Mouse (Mus musculus) layer of hippocampus, postnatal 10 days (tissue): ENCODE data around the gene 1700042G07Rik. TPM values are rescaled to one million over a fixed set of nuclear protein-coding genes. Genes with fewer than 3 reads are reported as not detected.

Experiments
- DNase-seq, 2 experiments: peaks; one replicate each; pipeline ENCODE4 v3.0.0; 2021; ENCODE audit warnings: low spot score in 2 of 2
- long read RNA-seq: library from polyadenylated mRNA; stranded (forward); transcript quantifications from one replicate; pipeline ENCODE4 v2.0.0, GENCODE M21; 2023
- total RNA-seq, 2 experiments: library from RNA; stranded (reverse); gene quantifications; 2 replicates each; pipeline ENCODE4 v1.2.3; 2021

1700042G07Rik gene
- not detected for total RNA-seq
- long read RNA-seq: 0 reads

DNA sequence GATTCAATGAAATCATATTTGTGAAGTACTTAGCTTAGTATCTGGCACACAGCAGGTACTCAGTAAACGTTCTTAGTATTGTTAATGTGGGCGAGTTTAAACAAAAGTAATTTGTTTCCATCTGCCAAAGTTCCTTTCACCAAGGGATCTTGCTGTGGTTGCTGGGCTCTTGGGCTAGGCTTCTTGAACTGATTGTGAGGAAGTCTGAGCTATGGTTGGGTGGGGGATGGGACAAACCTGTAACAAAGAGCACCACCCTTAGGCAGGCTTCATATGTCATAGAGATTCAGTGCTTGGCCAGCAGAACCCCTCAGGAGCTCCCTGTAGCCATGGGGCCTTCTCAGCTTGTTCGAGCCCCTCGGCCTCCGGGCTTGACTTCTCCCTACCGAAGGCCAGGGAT, at the start of gene 1700042G07Rik, which contains the start of gene Gm49337:
Gene 1700042G07Rik, plus strand, starts transcription at position 301 of the 400 bp plus-strand sequence.
Gene Gm49337, plus strand, starts transcription at position 313 of the 400 bp plus-strand sequence.
- DNase-seq: no peak

DNA sequence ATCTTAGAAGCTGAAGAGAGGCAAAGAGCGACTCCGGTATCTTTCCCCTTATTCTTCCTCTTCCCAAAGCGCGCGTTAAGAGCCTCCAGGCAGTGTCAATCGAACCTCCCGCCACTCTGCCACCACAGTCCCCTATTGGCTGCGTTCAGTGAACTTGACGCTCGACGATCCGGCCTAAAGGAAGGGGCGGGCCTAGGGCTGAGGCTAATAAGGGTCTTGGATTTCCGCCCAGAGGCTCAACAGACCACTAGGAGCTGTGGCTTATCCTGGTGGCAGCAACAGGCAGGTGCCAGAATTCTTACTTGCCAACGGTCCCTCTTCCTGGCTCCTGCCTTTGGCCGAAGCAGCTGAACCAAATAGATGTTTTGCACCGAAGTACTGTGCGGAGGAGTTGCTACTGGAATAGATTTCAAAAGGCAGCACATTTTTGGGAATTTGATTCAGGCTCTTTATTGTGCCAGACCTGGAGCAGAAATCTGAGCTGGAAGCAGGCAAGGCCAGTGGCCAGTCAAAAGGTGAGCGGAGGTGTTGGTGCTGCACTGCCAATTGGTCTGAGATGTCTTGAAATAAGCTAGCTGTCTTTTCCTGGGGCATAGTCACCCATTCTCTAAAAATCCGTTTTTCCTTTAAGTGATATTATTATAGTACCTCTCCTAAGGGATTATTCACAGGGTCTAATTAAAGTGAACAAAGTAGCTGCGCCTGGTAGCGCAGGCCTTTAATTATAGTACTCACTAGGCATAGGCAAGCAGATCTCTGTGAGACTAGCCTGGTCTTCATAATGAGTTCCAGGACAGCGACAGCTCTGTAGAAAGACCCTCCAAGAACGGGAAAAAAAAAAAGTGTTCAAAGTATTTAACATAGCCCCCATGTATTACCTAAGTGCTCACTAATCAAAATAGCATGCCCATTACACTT, 49.3 kb upstream of the 1700042G07Rik start, which contains the start of the genes Rad54l and Pomgnt1:
Gene Rad54l, minus strand, starts transcription at position 89 of the 918 bp plus-strand sequence.
Gene Pomgnt1, plus strand, starts transcription at position 239 of the 918 bp plus-strand sequence.
- peak; percentile 65 to 80 for DNase-seq

DNA sequence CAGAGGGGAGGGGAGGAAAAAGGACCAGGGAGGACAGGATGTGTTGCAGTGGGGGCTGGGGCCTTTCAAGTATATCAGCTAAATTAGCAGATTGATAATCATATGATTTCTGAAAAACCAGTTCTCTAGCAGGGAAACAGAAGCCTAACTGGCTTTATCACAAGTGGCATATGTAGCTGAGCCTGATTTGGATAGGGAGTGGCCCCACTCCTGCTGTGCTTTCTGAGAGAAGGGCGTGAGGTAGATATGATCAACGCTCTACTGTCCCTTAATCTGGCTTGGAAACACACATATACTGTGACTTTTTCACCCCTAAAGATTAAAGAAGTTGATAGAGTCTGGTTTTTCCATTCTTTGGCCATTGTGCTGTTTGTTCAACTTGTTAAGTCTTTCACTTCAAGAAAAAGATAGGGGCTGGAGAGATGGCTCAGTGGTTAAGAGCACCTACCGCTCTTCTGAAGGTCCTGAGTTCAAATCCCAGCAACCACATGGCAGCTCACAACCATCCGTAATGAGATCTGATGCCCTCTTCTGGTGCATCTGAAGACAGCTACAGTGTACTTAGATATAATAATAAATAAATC, 47.3 kb upstream of the 1700042G07Rik start:
- no peak for DNase-seq

DNA sequence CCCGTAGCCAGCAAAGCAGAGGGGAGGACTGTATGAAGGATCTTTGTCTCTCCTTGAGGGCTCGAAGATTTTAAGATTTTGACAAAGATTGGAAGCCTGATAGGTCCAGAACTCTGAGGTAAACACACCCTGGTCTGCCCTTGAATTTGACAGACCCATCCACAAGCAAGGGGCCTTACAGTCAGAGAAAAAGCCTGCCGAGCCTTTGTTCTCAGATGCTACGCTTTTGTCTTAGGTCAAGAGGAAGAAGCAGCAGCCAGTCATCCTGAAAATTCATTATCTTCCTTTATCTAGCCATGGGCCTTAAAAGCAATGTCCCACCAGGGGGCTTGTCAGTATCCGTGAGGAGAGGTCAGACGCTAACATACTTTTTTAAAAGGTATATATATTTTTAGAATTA, 45.2 kb upstream of the 1700042G07Rik start:
- DNase-seq: no peak

DNA sequence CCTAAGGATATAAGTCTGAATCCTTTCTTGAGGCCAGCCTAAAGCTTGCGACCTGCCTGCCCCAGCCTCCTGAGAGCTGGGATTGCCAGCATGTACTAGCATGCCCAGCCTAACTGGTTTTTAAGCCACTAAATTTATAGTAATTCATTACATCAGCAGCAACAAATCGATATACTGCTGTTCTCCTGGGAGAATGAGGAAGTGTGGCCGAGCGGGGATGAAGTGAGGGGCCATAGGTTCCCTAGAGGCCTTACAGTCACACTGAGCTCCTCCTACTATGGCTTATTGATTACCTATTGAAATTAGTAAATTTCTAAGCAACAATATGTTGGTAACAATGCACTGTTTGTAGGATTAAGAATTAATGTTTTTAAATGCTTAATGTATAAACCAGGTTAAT, 40.0 kb upstream of the 1700042G07Rik start:
- no peak for DNase-seq

DNA sequence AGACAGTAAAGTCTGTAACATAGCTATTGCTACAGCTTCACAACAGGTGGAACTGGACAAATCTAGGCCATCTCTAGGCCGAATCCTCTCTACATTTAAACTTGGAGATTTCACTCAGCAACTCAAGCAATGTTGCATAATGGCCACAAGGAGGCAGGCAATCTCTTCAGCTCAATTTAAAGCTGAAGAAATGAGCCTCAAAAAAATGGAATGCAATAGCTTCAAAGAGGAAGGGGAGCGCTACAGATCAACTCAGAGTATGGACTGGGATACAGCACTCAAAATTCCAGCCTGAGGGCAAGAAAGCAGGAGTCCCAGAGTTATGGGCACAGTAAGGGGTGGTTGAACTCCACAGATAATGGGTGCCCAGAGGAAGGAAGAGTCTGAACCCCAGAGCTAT, 38.2 kb upstream of the 1700042G07Rik start:
- no peak for DNase-seq

DNA sequence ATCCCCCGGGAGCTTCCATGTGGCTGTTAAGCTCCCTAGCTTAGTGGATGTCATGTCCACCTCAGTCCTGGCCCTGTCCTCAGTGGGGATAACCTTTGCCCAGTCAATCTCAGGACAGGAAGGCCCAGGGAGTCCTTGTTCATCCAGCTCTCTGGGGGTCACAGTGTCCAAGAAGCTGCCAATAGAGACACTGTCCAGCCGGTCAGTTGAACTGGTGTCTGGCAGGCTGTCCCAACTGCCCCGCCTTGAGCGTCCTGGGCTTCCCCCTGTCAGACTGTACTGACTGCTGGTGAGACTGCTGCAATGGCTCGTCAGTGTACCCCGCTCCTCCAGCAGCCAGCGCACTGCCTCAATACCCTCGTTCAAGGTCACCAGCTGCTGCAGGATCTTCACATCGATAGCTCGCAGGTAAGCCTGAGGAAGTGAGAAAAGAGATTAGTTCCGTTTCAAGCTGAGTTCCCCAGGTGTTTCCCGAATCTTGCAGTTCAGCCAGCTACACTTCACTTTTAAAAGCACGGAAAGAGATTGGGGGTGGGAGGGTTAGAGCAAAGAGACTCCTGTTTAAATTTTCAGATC, 35.7 kb upstream of the 1700042G07Rik start:
- DNase-seq: no peak

DNA sequence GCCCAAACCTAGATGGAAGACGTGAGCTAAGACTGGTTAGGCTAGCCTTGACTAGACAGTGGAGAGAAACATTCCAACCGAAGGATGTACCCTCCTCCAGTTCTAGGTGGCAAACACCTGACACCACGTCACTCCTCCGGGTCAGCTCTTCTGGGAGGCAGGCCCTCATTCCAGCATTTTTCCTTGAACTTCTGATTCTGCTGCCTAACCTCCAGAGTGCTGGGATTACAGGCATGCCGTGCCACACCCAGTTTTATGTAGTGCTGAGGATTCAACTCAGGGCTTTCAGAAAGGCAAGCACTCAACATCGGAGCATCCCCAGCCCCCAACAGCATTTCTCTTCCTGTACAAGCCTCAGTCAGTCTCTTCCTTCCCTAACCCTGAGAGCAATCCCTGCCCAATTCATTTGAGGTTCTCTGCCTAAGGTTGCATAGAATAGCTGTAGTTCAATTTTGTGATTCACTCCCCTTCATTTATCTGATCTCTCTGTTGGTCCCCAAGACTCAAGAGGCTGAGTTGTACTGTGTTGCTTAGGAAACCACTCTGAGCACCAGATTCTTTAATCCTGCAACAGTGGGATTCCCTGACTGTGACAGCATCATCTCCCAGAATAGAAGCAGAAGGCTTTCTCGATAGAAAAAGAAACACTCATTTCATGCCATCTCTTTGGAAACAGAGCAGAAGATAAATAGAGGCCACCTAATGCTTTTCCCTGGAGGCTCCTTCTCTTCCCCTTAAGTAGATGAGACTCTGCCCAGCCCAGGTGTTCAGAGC, 32.2 kb upstream of the 1700042G07Rik start:
- DNase-seq: no peak

DNA sequence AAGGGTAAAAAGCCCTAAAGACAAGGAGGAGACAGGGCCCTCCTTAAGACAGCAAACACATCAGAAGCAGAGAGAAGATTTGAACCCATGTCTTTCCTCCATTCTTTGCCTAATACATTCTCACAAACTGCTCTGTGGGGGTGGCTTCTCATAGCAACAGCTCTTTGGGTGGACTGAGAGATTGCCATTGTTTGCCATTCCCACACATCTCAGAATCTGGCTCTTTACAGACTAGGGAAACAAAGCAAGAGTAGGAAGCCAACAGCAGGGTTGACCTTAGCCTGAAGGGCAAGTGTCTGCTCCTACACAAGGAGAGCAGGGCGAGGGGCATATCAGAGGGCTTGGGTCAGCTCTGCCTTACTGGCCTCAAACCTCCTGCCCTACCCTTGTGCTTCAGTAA, 31.4 kb upstream of the 1700042G07Rik start:
- no peak for DNase-seq

DNA sequence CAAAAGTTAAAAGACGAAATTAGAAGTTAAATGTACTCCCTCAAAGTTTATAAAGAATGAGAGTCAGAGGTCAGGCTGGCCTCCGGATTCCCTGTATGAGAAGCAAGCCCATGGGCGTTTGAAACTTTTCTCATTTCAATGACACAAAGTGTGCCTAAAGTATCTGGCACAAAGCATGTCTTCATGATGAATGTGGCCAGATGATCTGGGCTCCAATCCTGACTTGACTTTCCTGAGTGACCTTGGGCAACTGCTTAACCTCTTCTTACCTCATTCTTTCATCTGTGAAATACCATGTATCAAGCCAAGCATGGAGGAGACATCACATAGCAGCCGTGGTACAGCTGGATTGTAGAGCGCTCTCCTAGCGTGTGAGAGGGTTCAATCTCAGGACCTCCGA, 30.9 kb upstream of the 1700042G07Rik start:
- no peak for DNase-seq

DNA sequence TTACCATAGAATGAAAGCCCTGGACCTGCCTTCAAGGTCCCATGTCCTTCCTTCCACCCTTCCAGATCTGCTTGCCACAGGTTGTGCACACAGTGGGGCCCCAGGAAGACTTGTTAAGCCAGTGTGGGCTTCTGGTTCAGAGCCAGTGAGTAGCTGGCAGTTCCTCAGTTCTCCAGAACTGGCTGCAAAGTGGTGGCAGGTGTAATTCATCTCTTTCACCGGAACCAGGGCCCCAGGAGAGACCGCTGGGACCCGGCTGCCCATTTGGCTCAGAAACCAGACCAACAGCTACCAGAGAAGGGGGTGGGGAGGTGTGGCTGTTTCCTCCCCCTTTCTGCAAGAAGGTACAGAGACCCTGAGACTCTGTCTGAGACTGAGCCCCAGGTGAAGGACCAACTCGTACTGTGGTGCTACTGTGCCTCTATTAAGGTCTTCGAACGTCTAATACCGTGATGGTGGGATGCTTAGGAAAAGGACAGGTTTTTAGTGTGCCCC, 29.8 kb upstream of the 1700042G07Rik start:
- DNase-seq: peak; percentile 37 to 53

DNA sequence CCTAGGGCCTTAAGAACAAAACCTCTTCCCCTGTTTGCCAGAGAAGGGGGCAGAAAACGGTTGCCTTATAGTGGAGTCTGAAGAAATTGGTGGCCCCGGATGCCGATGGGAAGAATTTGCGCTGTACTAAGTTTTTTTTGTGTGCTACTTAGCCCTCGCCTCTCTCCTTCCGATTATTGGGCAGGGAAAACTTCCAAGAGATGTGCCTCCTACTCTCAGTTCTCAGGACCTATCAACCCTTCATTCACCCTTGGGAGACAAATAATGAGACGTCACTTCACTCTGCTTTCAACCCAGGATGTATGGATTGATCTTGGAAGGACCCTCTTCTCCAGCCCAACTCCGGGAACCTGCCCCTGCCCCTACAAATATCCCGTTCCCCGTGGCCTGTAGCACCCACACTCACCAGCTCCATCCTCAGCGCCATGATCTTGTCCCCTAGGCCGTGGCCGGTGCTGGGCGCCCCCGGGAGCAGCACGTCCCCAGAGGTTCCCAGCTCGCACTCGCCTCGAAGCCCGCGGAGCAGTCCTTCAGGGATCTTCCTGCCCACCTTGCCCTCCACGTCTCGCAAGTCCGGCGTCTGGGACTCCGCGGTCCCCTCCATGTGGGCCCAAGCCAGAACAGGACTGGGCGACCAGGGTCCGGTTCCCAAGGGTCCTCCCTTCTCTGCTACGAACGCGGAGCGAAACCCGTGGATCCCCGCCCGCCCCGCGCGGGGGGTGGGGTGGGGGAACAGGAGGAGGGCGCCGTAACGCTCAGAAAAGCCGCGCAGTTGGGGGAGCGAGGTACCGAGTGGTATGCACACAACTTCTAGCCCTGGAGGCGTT, 29.1 kb upstream of the 1700042G07Rik start:
- peak; percentile 73 to 85 for DNase-seq

DNA sequence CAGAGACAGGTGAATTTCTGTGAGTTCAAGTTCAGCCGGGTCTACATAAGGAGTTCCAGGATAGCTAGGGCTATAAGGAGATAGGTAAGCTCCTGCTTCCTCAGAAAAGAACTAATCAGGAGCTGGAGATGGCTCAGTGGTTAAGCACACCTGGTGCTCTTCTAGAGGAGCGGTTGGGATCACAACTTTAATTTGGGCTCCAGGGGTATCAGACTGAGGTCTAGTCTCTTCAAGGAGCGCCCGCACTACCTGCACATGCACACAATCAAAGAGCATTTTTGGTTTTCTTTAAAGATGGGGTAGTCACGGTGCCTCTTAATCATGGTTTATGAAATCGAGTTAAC, 23.4 kb upstream of the 1700042G07Rik start:
- DNase-seq: no peak

DNA sequence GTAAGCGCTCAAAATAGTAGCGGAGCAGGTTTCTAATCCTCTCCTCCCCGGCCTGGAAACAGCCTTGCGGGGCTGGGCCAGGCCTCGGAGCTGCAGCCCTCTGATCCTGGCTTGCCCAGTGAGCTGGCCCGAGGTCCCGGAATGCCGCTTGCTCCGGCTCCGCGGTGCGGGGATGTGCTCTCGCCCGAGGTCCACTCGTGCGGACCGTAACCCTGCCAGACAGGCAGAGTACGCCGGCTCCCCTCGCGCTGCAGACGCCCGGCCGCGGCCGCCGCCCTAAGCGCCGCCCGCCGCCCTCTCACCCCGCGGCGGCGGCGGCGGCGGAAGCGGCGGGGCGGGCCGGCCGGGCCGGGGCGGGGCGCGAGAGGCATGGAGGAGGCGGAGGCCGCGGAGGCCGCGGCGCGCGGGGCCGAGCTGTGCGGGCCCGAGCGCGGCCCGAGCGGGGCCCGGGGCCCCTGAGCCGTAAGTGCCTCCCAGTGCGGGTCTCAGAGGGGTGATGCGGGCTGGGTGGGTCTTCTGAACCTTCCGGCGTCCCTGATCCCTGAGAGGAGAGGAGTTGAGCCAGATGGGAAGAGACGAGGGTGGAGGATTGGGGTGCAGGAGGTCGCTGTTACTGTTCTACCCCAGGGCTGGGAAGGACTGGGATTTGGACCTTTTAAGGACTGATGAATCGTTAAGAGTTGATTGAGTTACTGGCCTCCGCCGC, 22.9 kb upstream of the 1700042G07Rik start:
- DNase-seq: peak; percentile 46 to 68

DNA sequence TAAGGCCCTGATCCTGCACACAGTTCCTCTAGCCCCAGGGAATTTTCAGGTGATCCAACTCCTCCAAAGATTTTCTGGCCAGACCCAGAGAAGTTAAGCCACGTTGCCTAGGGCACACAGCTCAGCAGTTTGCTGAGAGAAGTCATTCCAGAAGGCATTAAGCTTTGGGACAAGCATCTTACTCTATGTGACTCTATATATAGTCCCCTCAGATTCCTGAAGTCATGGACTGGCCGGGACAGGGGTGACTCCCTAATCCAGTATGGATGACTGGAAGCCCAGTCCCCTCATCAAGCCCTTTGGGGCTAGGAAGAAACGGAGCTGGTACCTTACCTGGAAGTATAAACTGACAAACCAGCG, 22.3 kb upstream of the 1700042G07Rik start:
- no peak for DNase-seq

DNA sequence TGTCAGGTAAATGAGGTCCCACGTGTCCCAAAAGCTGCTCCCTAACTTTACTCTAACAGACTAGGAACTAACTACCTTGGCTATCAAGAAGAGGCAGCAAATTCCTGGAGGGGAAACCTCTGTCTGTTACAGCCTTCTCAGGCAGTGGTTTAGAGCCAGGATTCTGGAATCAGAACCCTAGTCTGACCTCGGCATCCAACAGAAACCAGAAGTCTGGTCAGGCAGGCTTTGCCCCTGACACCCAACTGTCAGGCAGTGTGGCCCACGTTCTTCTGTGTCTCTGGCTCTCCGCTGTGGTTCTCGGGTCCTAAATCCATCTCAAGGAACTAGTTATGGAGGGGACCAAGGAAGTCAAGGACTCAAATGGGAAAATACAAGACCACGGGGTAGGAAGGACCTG, 21.9 kb upstream of the 1700042G07Rik start, which contains the start of gene Lurap1:
Gene Lurap1, minus strand, starts transcription at position 101 of the 400 bp plus-strand sequence.
- no peak for DNase-seq

DNA sequence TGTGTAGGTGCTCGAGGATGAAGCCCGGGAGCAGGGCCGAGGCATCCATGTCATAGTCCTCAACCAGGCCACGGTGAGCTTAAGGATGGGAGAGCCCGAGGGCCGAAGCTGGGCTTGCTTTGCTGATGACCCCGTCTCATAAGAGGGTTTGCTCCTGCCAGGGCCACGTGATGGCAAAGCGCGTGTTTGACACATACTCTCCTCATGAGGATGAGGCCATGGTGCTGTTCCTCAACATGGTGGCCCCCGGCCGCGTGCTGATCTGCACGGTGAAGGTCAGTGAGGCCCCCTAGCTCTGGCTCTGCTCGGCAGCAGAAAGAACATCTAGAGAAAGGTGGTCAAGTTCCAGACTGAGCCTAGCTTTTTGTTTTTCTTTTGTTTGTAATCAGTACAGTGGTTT, 20.5 kb upstream of the 1700042G07Rik start:
- no peak for DNase-seq

DNA sequence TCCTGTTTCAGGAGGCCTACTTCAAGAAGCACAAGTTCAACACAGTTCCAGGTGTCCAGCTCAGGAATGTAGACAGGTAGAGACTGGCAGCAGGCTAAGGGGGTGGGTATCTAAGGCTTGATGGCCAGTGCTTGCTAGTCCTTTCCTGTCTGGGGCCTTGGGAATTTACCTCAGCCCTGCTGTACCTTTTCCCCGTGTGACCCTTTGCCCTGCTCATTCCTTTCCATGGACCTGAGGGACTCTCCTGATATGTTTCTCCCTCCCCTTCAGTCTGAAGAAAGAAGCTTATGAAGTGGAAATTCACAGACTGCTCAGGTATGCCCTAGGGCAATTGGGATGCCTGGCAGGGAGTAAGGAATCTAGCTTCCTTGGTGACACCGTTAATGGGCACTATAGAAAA, 15.3 kb upstream of the 1700042G07Rik start:
- DNase-seq: no peak

DNA sequence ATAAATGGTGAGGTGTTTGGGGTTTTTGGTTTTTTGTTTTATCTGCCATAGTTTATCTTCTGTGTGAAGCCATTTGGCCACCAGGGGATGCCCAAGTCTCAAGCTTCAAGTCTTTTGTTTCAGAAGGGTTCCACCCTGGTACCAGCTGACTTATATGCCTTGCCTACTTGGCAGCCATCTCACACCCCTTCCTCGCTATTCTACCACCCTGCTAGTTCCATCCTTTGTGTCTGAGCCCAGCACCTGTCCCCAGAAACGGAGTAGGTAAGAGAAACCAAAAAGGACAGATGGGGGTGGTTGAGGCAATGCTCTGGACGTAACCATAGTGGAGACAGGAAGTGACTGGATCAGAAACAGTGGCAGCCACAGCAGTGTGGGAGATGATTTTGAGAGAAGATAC, 13.3 kb upstream of the 1700042G07Rik start:
- DNase-seq: peak; percentile 54 to 59
